Mouse (Mus musculus): ENCODE results near the gene Tsr2.

DNA sequence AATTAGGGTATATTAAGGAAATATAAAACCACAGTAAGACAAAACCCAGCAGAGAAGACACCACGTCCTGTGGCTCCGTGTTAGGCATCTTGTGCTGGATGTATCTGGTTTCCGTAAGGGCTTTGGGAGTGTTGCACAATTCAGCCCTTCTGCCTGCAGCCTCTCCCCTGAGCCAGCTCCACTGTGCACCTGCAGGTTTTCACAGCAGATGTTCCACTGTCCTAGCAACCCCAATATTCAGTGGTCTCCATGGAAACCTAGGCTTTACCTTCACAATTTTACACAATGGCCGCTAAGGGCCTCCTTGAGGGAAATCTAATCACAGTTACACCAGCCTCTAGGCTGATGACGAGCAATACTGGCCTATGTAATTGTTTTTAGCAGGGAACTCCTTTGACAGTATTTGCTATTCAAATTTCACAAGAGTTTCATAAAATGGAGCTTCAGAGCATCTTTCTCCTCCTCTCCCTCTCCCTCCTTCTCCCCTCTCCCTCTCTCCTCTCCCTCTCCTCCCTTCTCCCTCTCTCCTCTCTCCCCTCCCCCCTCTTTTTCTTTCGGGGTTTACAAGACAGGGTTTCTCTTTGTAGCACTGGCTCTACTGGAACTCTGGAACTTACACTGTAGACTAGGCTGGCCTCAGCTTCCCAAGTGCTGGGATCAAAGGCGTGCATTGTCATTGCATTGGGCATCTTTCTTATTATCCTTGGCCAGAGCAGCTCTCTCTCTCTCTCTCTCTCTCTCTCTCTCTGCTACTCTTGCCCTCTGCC lies 11.1 kb upstream of the Tsr2 start:
- TF ChIP-seq EP300 (IDR thresholded peaks at IDR 0.05; ENCODE audit: low read depth) (no peak), CTCF (IDR thresholded peaks at IDR 0.05; ENCODE audit: low read depth) (no peak)
